Mouse (Mus musculus): Measurements from ENCODE around the gene Zfp704. TPM values are rescaled to one million over a fixed set of nuclear protein-coding genes. Genes with fewer than 3 reads are reported as not detected.
A peak's percentile ranks its signal among the peaks of the same experiment; 100 is the strongest.

Gene Zfp704
- total RNA-seq, 2 experiments from 2014 or later = 28.4 to 31.7 TPM

GRCm38 (mm10) chr3:9402345-9402744 is 207.5 kb downstream of the Zfp704 start:
- DNase-seq (ENCODE audit: low spot score in 2 of 2) = no peak
- intact Hi-C loops (cut with DNase I) = loop anchor here (5.0 kb wide), 2 partner anchors 190 to 205 kb away; no protein-coding TSS in a partner anchor

GRCm38 (mm10) chr3:9401685-9402084 is 208.2 kb downstream of the Zfp704 start:
- intact Hi-C loops (cut with DNase I) = loop anchor here (5.0 kb wide), 2 partner anchors 191 to 206 kb away; no protein-coding TSS in a partner anchor
- no peak for DNase-seq (ENCODE audit: low spot score in 2 of 2)

GRCm38 (mm10) chr3:9400886-9401221 is 209.0 kb downstream of the Zfp704 start:
- DNase-seq (ENCODE audit: low spot score in 2 of 2) = no peak
- intact Hi-C loops (cut with DNase I) = loop anchor here (1.0 to 5.0 kb wide), 3 partner anchors 65 to 206 kb away; no protein-coding TSS in a partner anchor

- peak; percentile 43 to 67 for DNase-seq (ENCODE audit: low spot score in 2 of 2)
- intact Hi-C loops (cut with DNase I) = loop anchor here (1.0 to 5.0 kb wide), 3 partner anchors 66 to 207 kb away; no protein-coding TSS in a partner anchor
These were observed 209.5 kb downstream of the Zfp704 start for GRCm38 (mm10) chr3:9400201-9400885.

GRCm38 (mm10) chr3:9398271-9398670 is 211.6 kb downstream of the Zfp704 start:
- intact Hi-C loops (cut with DNase I) = loop anchor here (1.0 kb wide), 1 partner anchor 307 kb away; no protein-coding TSS in a partner anchor

More at GRCm38 (mm10) chr3:9398271-9398670, 211.6 kb downstream of the Zfp704 start:
- no peak for DNase-seq (ENCODE audit: low spot score in 2 of 2)

Data from left cerebral cortex, postnatal 25 days (tissue).